Mouse (Mus musculus) hindbrain, embryonic 14.5 days (tissue): ENCODE data around the gene Hmces. TPM values are rescaled to one million over a fixed set of nuclear protein-coding genes. Genes with fewer than 3 reads are reported as not detected.
"Not testable (repeated sequence)": the region's sequence is repeated elsewhere in the genome, so short reads cannot be mapped to it uniquely, and the experiment has no call there.

Source experiments
- ATAC-seq: fragments of 200-750 bp; cut with Nextera tagmentation; 2 replicates; pipeline ENCODE4 v1.8.0; 2017; ENCODE audit warnings: moderate number of reproducible peaks, mild to moderate bottlenecking, moderate TSS enrichment, moderate library complexity; ENCODE audit not compliant: low FRiP score
- DNase-seq: peaks from one replicate; pipeline ENCODE4 v3.0.0-alpha.2; 2015; ENCODE audit warnings: low spot score
- H3K27ac ChIP-seq: fragments of 300-500 bp; sonication (generic); 2 replicates; pipeline ENCODE4 v1.5.1; 2014; ENCODE audit warnings: mild to moderate bottlenecking, moderate library complexity
- H3K27me3 ChIP-seq: fragments of 300-500 bp; sonication (generic); 2 replicates; pipeline ENCODE4 v1.6.1; 2014; ENCODE audit warnings: mild to moderate bottlenecking, low read length, mixed read lengths; ENCODE audit not compliant: control insufficient read depth, insufficient read depth
- H3K36me3 ChIP-seq: fragments of 300-500 bp; sonication (generic); replicated peaks from 2 replicates; pipeline ENCODE4 v1.6.1; 2014; ENCODE audit not compliant: control insufficient read depth, insufficient read depth
- H3K4me1 ChIP-seq: fragments of 300-500 bp; sonication (generic); replicated peaks from 2 replicates; pipeline ENCODE4 v1.6.1; 2014; ENCODE audit warnings: antibody characterized with exemption, low read length, mixed read lengths; ENCODE audit not compliant: control insufficient read depth, insufficient read depth
- H3K4me2 ChIP-seq: fragments of 300-500 bp; sonication (generic); replicated peaks from 2 replicates; pipeline ENCODE4 v1.6.1; 2014; ENCODE audit warnings: mild to moderate bottlenecking, moderate library complexity
- H3K4me3 ChIP-seq: fragments of 300-500 bp; sonication (generic); replicated peaks from 2 replicates; pipeline ENCODE4 v1.5.1; 2014; ENCODE audit warnings: mild to moderate bottlenecking, low read length
- H3K9ac ChIP-seq: fragments of 300-500 bp; sonication (generic); 2 replicates; pipeline ENCODE4 v1.6.1; 2014
- H3K9me3 ChIP-seq: fragments of 300-500 bp; sonication (generic); 2 replicates; pipeline ENCODE4 v1.6.1; 2016; ENCODE audit warnings: low read length; ENCODE audit not compliant: control insufficient read depth
- WGBS: fragments of 180-500 bp; shearing (Covaris S2); extraction: QIAGEN DNeasy Blood & Tissue Kit; methylation state at CpG from one replicate; pipeline ENCODE4 v1.1.7; 2014; 5-methylcytosine and 5-hydroxymethylcytosine counted together
- polyA plus RNA-seq: library from polyadenylated mRNA; unstranded; fragments of >200 nt; fragmentation: Nextera tagmentation; extraction: Ambion mirVana; gene quantifications from 2 replicates; pipeline ENCODE4 v1.2.1, GENCODE M21; 2014

The Hmces gene
- polyA plus RNA-seq, 1 experiment from 2014 or later: 36.6 TPM

DNA sequence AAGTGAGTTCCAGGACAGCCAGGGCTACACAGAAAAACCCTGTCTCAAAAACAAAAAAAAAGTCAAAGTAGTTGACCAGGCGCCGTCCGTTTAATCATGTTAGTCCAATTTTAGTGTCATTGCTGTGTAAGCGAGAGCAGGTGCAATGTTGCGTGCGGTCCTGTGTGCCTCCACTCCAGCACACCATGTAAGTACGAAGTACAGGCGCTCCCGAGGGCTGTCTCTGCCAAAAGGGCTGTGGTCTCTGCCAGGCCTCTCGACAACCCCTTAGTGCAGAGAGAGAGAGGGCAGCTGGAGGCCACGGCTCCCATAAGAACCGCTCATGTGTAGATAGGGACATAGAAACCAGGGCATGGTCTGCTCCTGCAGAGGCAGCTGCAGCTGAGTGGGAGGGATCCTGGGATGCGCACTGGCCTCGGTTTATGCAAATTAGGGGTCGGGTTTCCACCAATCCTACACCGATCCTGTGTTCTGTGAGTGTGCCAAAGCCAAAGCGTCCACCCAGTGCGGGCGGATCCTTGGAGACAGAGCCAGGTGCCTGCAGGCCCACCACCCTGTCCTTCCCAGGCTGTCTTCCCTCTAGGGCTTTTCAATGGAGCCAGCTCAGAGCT is 23.5 kb downstream of the Hmces start:
- H3K4me1 ChIP-seq: no peaks in the 10 kb centered on the region
- DNase-seq: peak; percentile 46
- H3K27ac ChIP-seq: no peak overlapping the region
- H3K36me3 ChIP-seq: peaks cover 40% of the 10 kb centered on the region
- no peak overlapping the region for H3K4me3 ChIP-seq
- no peak overlapping the region for H3K9ac ChIP-seq
- H3K27me3 ChIP-seq: no peaks in the 10 kb centered on the region
- no peak overlapping the region for H3K4me2 ChIP-seq
- ATAC-seq: peak; percentile 85
- 34% methylated on average over 19 of the region's 19 CpGs for WGBS
- H3K9me3 ChIP-seq: no peaks in the 10 kb centered on the region

DNA sequence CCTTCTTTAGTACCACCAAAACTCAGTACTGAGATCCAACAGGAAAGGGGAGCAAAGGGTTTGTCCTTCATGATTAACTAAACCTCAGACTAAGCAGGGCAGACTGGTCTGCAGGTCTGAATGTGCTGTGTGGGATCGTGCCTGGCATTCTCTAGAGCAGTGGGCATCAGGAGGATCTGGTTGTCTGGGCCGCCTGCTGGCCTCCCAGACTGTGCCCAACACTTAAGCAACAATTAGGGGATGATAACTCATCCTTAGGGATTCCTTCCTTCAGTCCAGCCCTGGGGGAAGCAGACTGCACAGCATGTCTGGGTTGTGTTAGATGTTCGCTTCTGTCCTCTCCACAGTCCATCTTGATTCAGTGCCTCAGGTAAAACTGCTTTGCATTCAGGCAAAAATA is 25.2 kb downstream of the Hmces start:
- Histone ChIP-seq H3K4me2 (no peak overlapping the region), H3K4me3 (no peak overlapping the region), H3K4me1 (no peaks in the 10 kb centered on the region), H3K9me3 (no peaks in the 10 kb centered on the region), H3K27me3 (no peaks in the 10 kb centered on the region), H3K36me3 (peaks cover 27% of the 10 kb centered on the region), H3K27ac (no peak overlapping the region), H3K9ac (no peak overlapping the region)
- DNase-seq (no peak), ATAC-seq (no peak)
- 80% methylated on average over 3 of the region's 3 CpGs for WGBS

DNA sequence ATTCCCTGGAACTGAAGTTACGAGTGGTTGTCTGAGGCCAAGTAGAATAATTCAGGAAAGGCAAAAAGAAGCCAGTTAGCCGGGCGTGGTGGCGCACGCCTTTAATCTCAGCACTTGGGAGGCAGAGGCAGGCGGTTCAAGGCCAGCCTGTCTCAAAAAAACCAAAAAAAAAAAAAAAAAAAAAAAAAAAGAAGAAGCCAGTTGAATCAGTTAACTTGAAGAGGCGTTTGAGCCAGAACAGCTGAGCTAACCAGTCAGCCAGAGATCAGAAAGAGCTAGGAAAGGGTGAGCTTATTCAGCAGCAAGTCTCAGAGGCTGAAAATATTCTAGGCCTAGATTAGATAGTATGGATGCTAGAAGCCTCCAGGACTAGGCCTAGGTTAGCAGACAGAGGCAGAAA is 28.4 kb downstream of the Hmces start:
- no peak for DNase-seq
- no peak overlapping the region for H3K4me3 ChIP-seq
- H3K9ac ChIP-seq: no peak overlapping the region
- no peaks in the 10 kb centered on the region for H3K36me3 ChIP-seq
- WGBS: 86% methylated on average over 7 of the region's 7 CpGs
- ATAC-seq: no peak
- no peaks in the 10 kb centered on the region for H3K9me3 ChIP-seq
- no peak overlapping the region for H3K4me2 ChIP-seq
- H3K27me3 ChIP-seq: no peaks in the 10 kb centered on the region
- no peak overlapping the region for H3K27ac ChIP-seq
- H3K4me1 ChIP-seq: no peaks in the 10 kb centered on the region

- not testable (repeated sequence) for DNase-seq, H3K27me3 ChIP-seq, H3K27ac ChIP-seq, H3K9ac ChIP-seq, H3K4me1 ChIP-seq, H3K9me3 ChIP-seq, H3K4me2 ChIP-seq, H3K36me3 ChIP-seq, H3K4me3 ChIP-seq, ATAC-seq
- WGBS: 74% methylated on average over 4 of the region's 4 CpGs
Measured at GRCm38 (mm10) chr6:87962457-87962856, 48.7 kb downstream of the Hmces start.

- Histone ChIP-seq H3K27me3 (no peaks in the 10 kb centered on the region), H3K27ac (no peak overlapping the region), H3K4me3 (no peak overlapping the region), H3K36me3 (no peaks in the 10 kb centered on the region), H3K4me1 (no peaks in the 10 kb centered on the region), H3K9me3 (no peaks in the 10 kb centered on the region), H3K4me2 (no peak overlapping the region), H3K9ac (no peak overlapping the region)
- WGBS: 25% methylated on average over 2 of the region's 2 CpGs
- DNase-seq (no peak), ATAC-seq (no peak)
Measured at GRCm38 (mm10) chr6:87970041-87970440, 56.3 kb downstream of the Hmces start.

DNA sequence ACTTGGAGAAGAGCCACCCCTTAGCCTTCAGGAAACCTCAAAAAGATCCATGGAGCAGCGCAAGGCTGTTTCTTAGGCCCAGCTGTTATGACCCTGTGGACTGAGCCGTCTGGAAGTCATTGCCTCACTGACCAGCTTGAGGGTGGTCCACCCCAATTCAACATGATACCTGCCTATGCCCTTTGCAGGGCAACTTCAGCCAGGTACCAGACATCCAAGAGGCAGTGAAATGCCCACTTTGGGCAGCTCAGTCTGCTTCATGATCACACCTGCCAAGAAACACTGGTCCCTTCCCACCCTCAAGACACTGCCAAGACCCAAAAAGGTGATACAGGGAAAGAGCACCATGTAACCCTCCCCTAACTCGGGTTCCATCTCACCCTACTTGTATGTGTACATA is 66.0 kb downstream of the Hmces start:
- ATAC-seq: no peak
- no peak for DNase-seq
- no peak overlapping the region for H3K9ac ChIP-seq
- peak overlapping the region; percentile 97 for H3K4me3 ChIP-seq
- H3K4me2 ChIP-seq: peak overlapping the region; percentile 73
- H3K27me3 ChIP-seq: no peaks in the 10 kb centered on the region
- H3K36me3 ChIP-seq: peaks cover 15% of the 10 kb centered on the region
- no peaks in the 10 kb centered on the region for H3K9me3 ChIP-seq
- peaks cover 16% of the 10 kb centered on the region for H3K4me1 ChIP-seq
- H3K27ac ChIP-seq: peak overlapping the region; percentile 92; the same call in 1 of the 2 replicates
- WGBS: 74% methylated on average over 3 of the region's 3 CpGs

GRCm38 (mm10) chr6:87980374-87981029 is 66.8 kb downstream of the Hmces start:
- H3K4me2 ChIP-seq: peak overlapping the region; percentile 73
- 0% methylated on average over 58 of the region's 66 CpGs for WGBS
- no peaks in the 10 kb centered on the region for H3K27me3 ChIP-seq
- peak overlapping the region; percentile 92 for H3K27ac ChIP-seq
- peak overlapping the region; percentile 94 for H3K9ac ChIP-seq
- ATAC-seq: peak; percentile 85
- peaks cover 22% of the 10 kb centered on the region for H3K36me3 ChIP-seq
- DNase-seq: peak; percentile 89
- no peaks in the 10 kb centered on the region for H3K9me3 ChIP-seq
- H3K4me1 ChIP-seq: peaks cover 16% of the 10 kb centered on the region
- H3K4me3 ChIP-seq: peak overlapping the region; percentile 97

DNA sequence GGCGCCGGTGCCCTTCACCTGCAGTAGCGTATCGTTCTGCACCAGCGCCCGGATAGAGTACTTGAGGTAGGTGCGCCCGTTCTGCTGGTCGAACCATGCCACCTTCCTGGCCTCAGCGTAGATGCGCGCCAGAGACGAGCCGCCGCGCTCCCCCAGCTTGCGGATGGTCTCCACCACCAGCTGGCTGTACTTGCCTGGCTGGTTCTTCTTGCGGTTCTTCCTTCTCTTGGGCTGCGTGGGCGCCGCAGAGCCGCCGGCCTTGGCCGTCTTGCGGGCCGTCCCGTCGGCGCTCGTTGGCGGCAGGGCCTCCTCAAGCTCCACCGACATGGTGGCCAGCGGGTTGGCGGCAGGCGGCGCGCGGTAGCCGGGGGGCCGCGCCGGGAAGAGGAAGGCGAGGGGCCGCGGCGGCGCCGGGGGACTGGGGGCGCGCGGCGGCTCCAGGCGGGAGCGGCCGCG is 67.3 kb downstream of the Hmces start:
- no peaks in the 10 kb centered on the region for H3K9me3 ChIP-seq
- peaks cover 22% of the 10 kb centered on the region for H3K36me3 ChIP-seq
- peak overlapping the region; percentile 97 for H3K4me3 ChIP-seq
- H3K27me3 ChIP-seq: no peaks in the 10 kb centered on the region
- DNase-seq (peak; percentile 40), ATAC-seq (peak; percentile 16; the same call in 1 of the 2 replicates)
- H3K27ac ChIP-seq: peak overlapping the region; percentile 92
- peak overlapping the region; percentile 73 for H3K4me2 ChIP-seq
- H3K9ac ChIP-seq: peak overlapping the region; percentile 94
- H3K4me1 ChIP-seq: peaks cover 16% of the 10 kb centered on the region
- under 1% methylated on average over 52 of the region's 56 CpGs for WGBS

DNA sequence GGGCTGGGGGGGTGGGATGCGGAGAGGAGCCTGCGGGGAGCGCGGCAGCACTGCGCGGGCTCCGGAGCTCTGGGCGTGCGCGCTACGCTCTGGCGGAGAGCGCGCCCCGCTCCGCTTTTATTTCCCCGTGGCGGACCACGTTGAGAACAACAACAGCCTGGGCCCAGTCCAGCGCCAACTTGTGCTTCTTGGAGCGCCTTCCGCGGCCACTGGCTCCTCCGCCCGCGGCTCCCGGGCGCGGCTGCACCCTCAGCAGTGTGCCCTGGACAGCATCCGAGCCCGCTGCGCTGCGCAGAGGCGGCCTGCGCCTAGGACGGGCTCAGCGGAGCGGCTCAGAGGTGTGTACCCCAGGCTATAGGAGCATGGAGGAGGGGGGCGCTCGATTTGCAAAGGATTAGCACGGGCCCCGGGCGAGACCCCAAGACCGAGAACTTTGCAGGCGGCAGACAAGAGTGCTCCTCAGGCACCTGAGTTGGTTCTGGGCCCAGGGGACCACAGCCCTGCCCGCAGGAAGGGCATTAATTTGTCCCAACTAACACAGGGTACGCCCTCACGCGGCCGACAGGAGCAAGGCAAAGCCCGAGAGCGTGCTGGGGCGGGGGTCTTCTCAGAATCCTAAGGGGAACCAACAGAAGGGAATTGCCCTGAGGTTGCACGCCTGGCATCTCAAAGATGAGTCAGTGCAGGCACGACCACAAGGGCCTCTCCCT is 68.0 kb downstream of the Hmces start, which contains the start of gene H1fx:
Gene H1fx (minus strand): TSS at position 91 of the 710 bp plus-strand sequence.
- ATAC-seq: peak; percentile 81
- under 1% methylated on average over 35 of the region's 55 CpGs for WGBS

More for the DNA sequence above, 68.0 kb downstream of the Hmces start, which contains the start of gene H1fx:
- DNase-seq: peak; percentile 93
- peaks cover 29% of the 10 kb centered on the region for H3K36me3 ChIP-seq
- peaks cover 16% of the 10 kb centered on the region for H3K4me1 ChIP-seq
- H3K27ac ChIP-seq: peak within 1 kb of the TSS; percentile 92
- H3K4me3 ChIP-seq: peak within 1 kb of the TSS; percentile 97
- H3K27me3 ChIP-seq: no peaks in the 10 kb centered on the region
- H3K4me2 ChIP-seq: peak within 1 kb of the TSS; percentile 73
- H3K9me3 ChIP-seq: no peaks in the 10 kb centered on the region
- peak within 1 kb of the TSS; percentile 94 for H3K9ac ChIP-seq
